Mouse (Mus musculus) layer of hippocampus, postnatal 25 days (tissue): ENCODE results near the gene Dach1. TPM values are rescaled to one million over a fixed set of nuclear protein-coding genes. Genes with fewer than 3 reads are reported as not detected.

Experiments
- DNase-seq, 2 experiments: peaks; one replicate each; pipeline ENCODE4 v3.0.0; 2022; ENCODE audit warnings: mixed read lengths in 2 of 2, low spot score in 1 of 2; ENCODE audit errors: extremely low spot score in 1 of 2
- total RNA-seq, 2 experiments: library from RNA; stranded (reverse); gene quantifications; 2 replicates each; pipeline ENCODE4 v1.2.3; 2021

Dach1 gene
- total RNA-seq, 2 experiments from 2014 or later, result 3.6 to 4.9 TPM

DNA sequence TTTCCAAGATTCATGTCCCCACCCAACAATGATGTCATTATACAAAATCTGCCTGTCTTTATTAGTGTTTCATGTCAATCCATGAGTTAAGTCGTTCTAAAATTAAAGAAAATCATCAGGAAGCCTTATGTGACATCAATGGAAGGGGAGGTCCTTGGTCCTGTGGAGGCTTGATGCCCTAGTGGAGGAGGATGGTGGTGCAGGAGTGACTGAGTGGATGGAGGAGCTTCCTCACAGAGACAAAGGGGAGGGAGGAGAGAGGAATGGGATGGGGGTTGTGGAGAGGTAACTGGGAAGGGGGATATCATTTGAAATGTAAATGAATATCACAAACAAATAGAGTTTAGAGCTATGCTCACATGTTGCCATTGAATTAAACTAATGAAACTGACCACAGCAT is 287.6 kb downstream of the Dach1 start:
- DNase-seq, result no peak

DNA sequence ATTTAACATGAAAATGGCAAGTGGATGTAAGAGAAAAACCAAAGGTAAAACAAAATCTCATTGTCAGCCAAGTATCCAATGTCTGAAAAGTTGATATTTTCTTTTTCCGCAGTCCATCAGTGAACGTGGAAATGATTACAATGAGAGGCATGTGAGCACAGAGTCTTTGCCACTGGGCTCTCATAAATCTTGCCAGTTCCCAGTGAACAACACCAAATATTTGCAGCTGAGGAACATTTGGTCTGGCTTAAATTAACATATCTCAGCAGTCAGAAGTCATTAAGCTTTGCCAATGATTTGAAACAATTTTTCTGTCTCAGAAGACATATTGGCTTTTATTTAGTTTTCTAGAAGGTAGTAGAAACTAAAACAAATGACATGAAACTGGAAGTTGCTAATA is 298.6 kb downstream of the Dach1 start:
- DNase-seq, result no peak

DNA sequence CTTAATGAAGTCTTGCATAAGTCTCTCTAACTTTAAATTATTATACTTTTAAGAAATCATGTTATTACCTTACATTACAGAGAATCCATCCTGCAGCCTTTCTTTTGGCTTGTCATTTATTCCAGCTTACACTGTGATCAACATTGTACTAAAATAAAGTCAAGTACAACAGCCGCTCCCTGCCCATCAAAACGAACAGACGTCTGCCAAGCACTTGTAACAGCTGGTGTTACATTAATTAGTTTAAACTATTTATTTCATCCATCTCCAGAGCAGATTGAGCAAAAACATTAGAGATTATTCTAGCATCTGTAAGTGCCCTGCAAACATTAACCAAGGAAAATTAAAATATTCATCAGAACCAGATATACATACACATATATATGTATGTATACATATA is 311.2 kb downstream of the Dach1 start:
- DNase-seq, result no peak

DNA sequence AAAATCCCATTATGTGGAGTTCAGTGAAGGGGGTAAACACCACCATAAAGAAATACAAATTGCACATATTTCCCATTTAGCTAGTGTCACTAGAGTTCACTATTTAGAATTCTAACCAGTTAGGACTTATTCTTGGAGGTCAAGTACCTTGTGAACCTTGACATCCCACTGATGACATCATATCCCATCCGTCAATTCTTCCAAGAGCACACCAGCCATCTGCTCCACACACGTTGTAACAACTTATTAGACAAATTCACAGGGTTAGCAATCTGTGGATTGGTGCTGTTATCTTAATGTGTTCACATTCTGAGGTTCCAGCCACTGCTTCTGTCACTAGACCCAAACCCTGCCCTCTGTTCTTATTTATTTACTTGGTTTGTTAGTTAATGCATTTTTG is 312.3 kb downstream of the Dach1 start:
- no peak for DNase-seq

DNA sequence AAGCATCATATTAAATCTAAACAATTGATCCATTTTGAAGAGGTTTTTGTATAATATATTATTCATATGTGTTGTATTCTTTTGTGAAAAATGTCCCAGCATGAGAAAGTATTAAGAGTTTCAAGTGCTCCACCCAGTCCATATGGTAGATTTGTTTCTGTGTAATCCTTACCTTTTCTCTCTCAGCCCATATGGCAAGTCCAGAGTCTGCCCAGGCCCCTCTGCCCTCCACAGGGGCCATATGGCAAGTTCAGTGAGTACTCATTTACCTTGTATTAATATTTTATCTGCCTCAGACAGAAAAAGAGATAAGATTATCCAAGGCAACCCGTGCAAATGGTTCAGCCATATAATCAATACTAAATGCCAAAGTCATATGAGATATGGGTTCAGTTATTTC is 314.2 kb downstream of the Dach1 start:
- DNase-seq, result no peak

DNA sequence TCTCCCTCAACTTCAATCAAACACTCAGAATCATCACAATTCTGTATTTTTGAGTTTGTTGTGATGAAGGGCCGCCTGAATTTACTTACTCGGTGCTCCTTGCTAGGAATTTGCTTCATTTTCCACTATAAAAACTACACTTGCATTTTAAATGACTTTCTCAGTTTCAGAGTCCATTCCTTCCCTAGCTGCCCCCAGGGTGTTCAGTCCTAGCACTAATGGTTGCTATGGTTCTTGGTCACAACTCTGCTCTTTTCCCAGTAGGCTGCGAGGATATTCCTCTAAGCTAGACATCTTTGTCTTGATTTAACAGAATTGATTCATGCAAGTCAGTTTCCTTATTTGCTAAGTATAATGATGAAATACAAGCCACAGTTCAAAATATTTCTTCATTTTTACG is 319.1 kb downstream of the Dach1 start:
- DNase-seq, result no peak

DNA sequence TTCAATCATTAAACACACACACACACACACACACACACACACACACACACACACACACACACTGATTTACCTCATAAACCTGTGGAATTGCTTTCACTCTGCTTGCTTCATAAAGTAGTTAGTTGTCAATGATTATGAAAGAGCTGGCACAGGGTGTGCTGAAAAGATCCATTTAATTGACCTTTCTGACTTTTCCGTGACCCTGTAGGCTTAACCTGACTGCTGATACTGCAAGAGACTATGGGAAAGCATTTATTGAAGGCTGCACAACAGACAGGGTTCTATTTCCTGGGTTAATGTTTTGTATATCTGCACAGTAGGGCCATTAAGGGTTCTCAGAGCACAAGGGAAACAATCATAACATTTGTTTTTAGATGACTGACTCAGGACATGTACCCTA is 321.9 kb downstream of the Dach1 start:
- DNase-seq, result no peak

DNA sequence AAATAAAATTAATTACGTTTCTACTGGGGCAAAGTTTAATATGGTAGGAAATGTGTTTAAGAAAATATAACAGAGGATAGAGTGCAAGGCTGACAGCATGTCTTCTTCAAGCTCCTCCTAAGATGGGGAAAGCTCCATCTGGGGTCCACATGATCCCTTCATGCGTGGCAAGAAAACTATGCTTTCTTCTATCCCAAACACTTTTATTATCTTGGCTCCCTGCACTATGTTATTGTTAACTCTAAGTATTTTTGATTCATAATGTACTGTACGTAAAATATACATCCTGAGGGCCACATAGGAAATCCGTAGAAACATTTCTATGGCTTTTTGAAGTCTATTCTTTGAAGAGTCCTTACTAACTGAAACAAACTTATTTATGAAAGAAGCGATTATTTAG is 330.3 kb downstream of the Dach1 start:
- no peak for DNase-seq

DNA sequence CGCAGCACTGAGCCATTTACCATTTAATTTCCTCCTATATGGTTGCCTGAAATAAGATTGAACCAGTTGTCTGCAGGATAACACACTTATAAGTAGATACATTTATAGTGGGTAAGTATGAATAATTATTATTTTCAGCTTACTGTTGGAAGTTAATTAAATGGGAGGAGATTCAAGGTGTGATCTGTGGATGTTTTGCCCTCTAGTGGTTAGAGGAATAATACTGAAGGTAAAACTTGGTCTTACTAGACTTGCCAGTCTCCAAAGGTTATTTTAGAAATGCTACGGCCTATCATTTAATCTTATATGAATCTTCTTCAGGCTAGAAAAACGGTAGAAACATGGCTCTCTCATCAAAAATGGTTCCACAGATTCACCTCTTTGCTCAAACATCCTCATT is 339.7 kb downstream of the Dach1 start:
- no peak for DNase-seq

DNA sequence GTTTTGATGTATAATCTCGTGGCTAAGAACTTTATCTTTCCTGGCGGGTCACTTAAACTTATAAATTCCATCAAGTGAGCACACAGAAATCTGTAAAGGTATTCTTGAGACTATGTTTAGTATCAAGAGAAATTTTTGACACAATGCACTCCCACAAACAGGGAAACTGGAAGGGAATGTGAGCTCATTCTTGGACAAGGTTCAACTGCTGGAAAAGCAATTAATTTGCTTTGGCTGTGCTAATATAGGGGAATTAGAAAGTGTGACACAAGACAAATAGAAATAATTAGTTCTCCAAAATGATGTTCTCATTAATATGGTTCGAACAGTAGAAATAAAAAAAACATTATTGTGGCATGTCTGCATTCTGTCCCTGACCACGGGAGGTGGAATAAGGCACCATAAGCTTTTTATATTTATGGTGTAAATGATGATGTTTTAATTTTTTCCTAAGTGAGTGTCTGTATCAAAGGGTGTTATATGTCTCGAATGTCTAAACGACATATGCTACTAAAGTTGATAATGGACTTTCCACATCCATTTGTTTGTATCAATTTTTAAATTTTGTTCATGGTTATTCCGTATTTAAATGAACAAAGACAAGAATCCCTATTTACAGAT is 354.9 kb downstream of the Dach1 start:
- DNase-seq, result no peak

DNA sequence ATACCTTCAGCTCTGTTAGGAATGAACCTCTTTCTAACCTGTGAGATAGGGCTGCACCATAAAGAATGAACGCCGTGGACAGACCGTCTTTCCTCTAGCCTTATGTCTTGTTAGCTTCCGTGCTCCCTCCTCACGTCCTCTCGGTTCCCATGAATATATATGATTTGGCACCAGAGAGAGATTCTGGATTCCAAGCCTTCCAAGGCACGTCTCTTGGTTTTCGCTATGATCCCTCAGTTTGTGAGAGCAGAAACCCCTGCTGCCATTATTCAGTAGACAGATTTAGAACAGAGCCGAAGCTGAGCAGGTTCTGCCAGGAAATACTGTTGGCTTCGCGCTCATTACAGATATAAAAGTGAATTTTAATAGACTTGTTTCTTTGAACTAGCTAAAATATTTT is 356.0 kb downstream of the Dach1 start:
- peak in 1 of 2 experiments; percentile 3 for DNase-seq

DNA sequence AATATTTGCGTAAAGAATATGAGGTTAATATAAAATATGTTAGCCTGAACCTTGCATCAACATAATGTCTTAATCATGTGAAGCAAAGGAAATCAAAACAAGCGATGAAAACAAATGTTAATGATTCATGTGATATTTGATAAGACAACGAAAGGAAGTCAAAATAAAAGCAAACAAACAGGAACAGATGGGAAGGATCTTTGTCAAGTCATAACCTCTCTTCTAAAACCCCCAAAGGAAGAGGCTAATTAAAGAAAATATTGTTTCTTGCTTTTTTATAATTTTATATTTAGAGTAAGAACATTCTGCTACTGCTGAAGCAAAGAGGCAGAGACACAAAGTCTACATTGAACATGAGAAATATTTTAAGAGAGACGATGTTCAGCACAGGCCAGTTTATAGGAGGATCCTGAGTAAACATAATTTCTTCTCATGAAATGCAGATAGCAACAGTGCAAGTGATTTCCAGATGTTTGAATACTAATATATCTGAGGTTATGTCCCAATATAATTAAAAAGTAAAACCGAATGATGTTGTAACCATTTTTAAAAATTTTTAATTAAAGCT is 374.1 kb downstream of the Dach1 start:
- no peak for DNase-seq

DNA sequence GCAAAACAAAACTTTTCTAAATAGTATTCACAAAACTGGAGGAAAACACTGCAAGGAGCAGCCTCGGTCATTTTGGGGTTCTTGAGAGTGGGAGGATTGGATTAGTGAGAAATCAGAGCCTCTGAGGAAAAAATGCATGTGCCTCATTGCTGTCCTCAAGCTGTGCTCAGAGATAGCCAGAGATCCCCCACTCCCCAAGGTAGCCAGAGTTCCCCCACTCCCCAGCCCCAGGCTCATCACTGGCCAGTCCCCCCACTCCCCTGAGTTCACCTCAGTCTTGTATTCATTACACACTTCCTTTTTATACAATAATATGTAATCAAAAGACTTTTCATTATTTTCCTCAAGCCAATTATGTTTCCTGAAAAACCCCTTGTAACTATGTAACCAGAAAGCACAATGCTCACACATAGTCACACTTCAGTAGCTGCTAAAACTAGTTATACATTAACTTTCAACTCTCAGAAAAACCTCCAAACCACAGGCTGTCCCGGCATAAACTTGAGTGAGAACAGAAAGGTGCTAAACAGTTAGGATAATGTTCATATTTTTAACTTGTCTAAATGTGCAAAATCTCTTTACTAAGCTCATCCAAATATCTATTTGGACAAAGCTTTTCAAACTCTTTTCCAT is 395.3 kb downstream of the Dach1 start:
- DNase-seq, result no peak

DNA sequence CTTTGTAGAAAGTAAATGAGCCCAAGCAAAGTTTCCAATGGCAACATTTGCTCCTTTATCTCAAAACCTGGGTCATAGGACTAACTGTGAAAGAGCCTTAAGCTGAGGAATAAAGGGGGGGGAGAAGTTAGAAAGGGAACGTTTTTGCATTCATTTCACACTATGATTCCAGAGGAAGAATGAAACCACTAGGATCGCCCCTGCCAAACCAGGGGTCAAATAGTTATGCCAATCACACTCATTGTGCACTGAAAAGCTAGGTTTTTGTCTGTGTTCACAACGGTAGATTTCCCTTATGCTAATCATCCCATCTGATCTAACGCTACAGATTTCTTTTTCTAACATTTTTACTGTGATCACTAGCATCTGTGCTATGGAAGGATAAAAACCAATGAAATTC is 415.2 kb downstream of the Dach1 start:
- no peak for DNase-seq

DNA sequence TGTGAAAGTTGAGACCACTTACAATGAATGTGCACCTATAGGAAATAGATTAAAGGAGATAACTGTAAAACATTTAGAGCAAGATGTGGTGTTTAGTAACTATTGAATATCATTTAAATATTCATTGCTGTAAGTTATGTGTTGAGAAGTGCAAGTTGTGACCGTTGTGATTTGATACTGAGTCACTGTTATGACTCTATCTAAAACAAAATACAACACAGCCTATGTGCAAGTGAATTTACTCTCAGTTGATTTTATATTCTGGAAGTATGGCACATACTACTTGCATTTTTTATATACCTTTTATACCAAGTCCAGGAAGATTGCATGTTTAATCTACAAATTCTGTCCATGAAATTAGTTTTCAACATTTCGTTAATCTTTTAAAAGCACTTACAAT is 415.6 kb downstream of the Dach1 start:
- DNase-seq, result no peak

DNA sequence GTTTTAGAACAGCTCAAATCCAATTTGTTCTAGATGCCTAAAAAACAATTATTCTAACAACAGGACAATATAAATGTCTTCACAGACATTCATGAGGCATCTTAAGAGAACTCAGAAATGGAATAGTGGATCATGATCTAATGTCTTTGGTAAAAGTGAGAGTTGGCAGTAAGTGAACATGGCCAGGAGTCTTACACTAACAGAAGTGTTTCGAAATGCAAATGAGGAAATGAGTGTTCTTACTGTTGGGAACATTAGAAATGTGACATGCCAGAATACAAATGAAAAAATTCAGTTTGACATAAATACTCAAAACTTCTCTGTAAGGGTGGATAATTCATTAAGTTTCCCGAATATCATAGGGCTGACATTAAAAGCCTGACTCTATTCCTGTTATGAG is 426.3 kb downstream of the Dach1 start:
- DNase-seq, result no peak

DNA sequence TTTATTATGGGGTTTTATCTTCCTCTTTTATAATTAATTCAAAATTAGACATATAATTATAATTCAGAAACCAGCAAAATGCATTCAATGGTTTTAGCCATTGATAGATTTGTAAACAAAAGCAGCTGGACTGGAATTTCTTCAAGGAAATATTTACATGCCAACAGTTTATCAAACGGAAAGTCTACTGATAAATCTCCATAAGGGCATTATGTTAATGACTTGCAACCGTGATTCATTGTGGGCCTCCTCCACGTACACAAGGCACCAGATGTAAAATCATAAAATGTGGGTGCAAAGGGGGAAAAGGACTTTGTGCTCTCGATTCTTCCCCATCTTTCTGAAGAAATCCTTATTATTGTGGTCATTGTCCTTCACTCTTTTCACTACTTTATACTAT is 426.8 kb downstream of the Dach1 start:
- DNase-seq, result no peak
